Mouse (Mus musculus) kidney, embryonic 14.5 days (tissue): ENCODE measurements at regions not wholly inside any gene's neighbourhood (a gene's known extent, or its start where the extent isn't known, plus 50 kb on each side); places are given as distances from the start of the nearest gene placed in this dataset. TPM values are rescaled to one million over a fixed set of nuclear protein-coding genes. Genes with fewer than 3 reads are reported as not detected.
A peak's percentile ranks its signal among the peaks of the same experiment; 100 is the strongest.

Source experiments
- ATAC-seq: fragments of 200-750 bp; cut with Nextera tagmentation; 2 replicates; pipeline ENCODE4 v1.8.0; 2017; ENCODE audit warnings: moderate number of reproducible peaks, mild to moderate bottlenecking, moderate TSS enrichment, moderate library complexity; ENCODE audit not compliant: low FRiP score, low TSS enrichment
- H3K27ac ChIP-seq: fragments of 300-500 bp; sonication (generic); 2 replicates; pipeline ENCODE4 v1.5.1; 2014; ENCODE audit warnings: low read depth, mild to moderate bottlenecking, low read length, moderate library complexity, mixed read lengths
- H3K27me3 ChIP-seq: fragments of 300-500 bp; sonication (generic); 2 replicates; pipeline ENCODE4 v1.6.1; 2014; ENCODE audit warnings: mild to moderate bottlenecking, low read length; ENCODE audit not compliant: control insufficient read depth, insufficient read depth
- H3K36me3 ChIP-seq: fragments of 300-500 bp; sonication (generic); 2 replicates; pipeline ENCODE4 v1.6.1; 2014; ENCODE audit warnings: low read length, mixed read lengths; ENCODE audit not compliant: control insufficient read depth, insufficient read depth
- H3K4me1 ChIP-seq: fragments of 300-500 bp; sonication (generic); 2 replicates; pipeline ENCODE4 v1.6.1; 2014; ENCODE audit warnings: low read length, mixed read lengths; ENCODE audit not compliant: control insufficient read depth, insufficient read depth
- H3K4me2 ChIP-seq: fragments of 300-500 bp; sonication (generic); replicated peaks from 2 replicates; pipeline ENCODE4 v1.6.1; 2014; ENCODE audit warnings: low read depth, mild to moderate bottlenecking, low read length
- H3K4me3 ChIP-seq: fragments of 300-500 bp; sonication (generic); 2 replicates; pipeline ENCODE4 v1.5.1; 2014; ENCODE audit warnings: mild to moderate bottlenecking, low read length
- H3K9ac ChIP-seq: fragments of 300-500 bp; sonication (generic); 2 replicates; pipeline ENCODE4 v1.6.1; 2014; ENCODE audit warnings: low read depth, mild to moderate bottlenecking, low read length, moderate library complexity
- H3K9me3 ChIP-seq: fragments of 300-500 bp; sonication (generic); 2 replicates; pipeline ENCODE4 v1.6.1; 2016; ENCODE audit warnings: low read length; ENCODE audit not compliant: control insufficient read depth
- WGBS: fragments of 180-500 bp; shearing (Covaris S2); extraction: QIAGEN DNeasy Blood & Tissue Kit; methylation state at CpG from one replicate; pipeline ENCODE4 v1.1.7; 2014; 5-methylcytosine and 5-hydroxymethylcytosine counted together
- microRNA-seq: library from miRNA; unstranded; fragments of <30 nt; microRNA quantifications from one replicate; pipeline ENCODE4, GENCODE M21; 2016

GRCm38 (mm10) chr15:62043617-62044392, 1121.0 kb upstream of the A1bg start:
- Histone ChIP-seq H3K36me3 (no peaks in the 10 kb centered on the region), H3K4me2 (no peak overlapping the region), H3K4me3 (no peak overlapping the region), H3K9ac (no peak overlapping the region), H3K27me3 (no peaks in the 10 kb centered on the region), H3K4me1 (peaks cover 20% of the 10 kb centered on the region), H3K27ac (peak overlapping the region; percentile 59; the same call in 1 of the 2 replicates), H3K9me3 (no peaks in the 10 kb centered on the region)
- ATAC-seq, result peak; percentile 62
- WGBS, result 73% methylated on average over 20 of the region's 20 CpGs

GRCm38 (mm10) chr15:62042924-62043504, 1120.2 kb upstream of the A1bg start:
- Histone ChIP-seq H3K9me3 (no peaks in the 10 kb centered on the region), H3K4me3 (no peak overlapping the region), H3K27me3 (no peaks in the 10 kb centered on the region), H3K36me3 (no peaks in the 10 kb centered on the region), H3K4me1 (peaks cover 20% of the 10 kb centered on the region), H3K4me2 (no peak overlapping the region), H3K27ac (peak overlapping the region; percentile 59; the same call in 1 of the 2 replicates), H3K9ac (no peak overlapping the region)
- WGBS, result 46% methylated on average over 6 of the region's 6 CpGs
- no peak for ATAC-seq

Small RNA genes in the stretch of these regions (microRNA-seq; reads per million reads assigned to microRNA genes)
- gene Gm24810, result not detected
